Mouse (Mus musculus) testis, adult 2 months (tissue): ENCODE data around the gene Map2k4.

ENCODE experiments used
- CTCF ChIP-seq: fragments of 200-500 bp; IDR thresholded peaks from 2 replicates; pipeline ENCODE4 v1.5.1; 2012; ENCODE audit warnings: low read depth, mild to moderate bottlenecking, inconsistent platforms, low read length, moderate library complexity; ENCODE audit not compliant: control insufficient read depth, insufficient read depth, insufficient replicate concordance
- POLR2A ChIP-seq: fragments of 200-500 bp; IDR thresholded peaks from 2 replicates; pipeline ENCODE4 v1.6.1; 2012; ENCODE audit warnings: low read depth, mild to moderate bottlenecking, inconsistent platforms, low read length, moderate library complexity; ENCODE audit not compliant: control insufficient read depth

- TF ChIP-seq CTCF (no peak), POLR2A (no peak)
These were observed 18.1 kb downstream of the Map2k4 start for GRCm38 (mm10) chr11:65769990-65770389.
